Mouse (Mus musculus) stomach, embryonic 16.5 days (tissue): ENCODE results near the gene Olfr228. TPM values are rescaled to one million over a fixed set of nuclear protein-coding genes. Genes with fewer than 3 reads are reported as not detected.

Experiments
- polyA plus RNA-seq: library from polyadenylated mRNA; unstranded; fragments of >200 nt; fragmentation: Nextera tagmentation; extraction: Ambion mirVana; gene quantifications from 2 replicates; pipeline ENCODE4 v1.2.1, GENCODE M21; 2015

The Olfr228 gene
- polyA plus RNA-seq, 1 experiment from 2014 or later = not detected

Other genes starting within 250 kb of the Olfr228 start
- not detected in 2 replicates for gene Olfr1048, start 247.1 kb downstream of the Olfr228 start, polyA plus RNA-seq
- not detected in 2 replicates for gene Olfr1049, start 229.1 kb downstream of the Olfr228 start, polyA plus RNA-seq
- not detected in 2 replicates for gene Olfr1051, start 208.3 kb downstream of the Olfr228 start, polyA plus RNA-seq
- not detected in 2 replicates for gene Olfr1052, start 194.9 kb downstream of the Olfr228 start, polyA plus RNA-seq
- not detected in 2 replicates for gene Olfr1053, start 172.1 kb downstream of the Olfr228 start, polyA plus RNA-seq
- not detected in 2 replicates for gene Olfr1054, start 152.0 kb downstream of the Olfr228 start, polyA plus RNA-seq
- gene Olfr1055, start 137.1 kb downstream of the Olfr228 start, polyA plus RNA-seq = not detected in 2 replicates
- not detected in 2 replicates for gene Olfr1056, start 124.9 kb downstream of the Olfr228 start, polyA plus RNA-seq
- gene Olfr1057, start 109.0 kb downstream of the Olfr228 start, polyA plus RNA-seq = not detected in 2 replicates
- not detected in 2 replicates for gene Olfr1058, start 98.8 kb downstream of the Olfr228 start, polyA plus RNA-seq
- gene Olfr1061, start 73.3 kb downstream of the Olfr228 start, polyA plus RNA-seq = not detected in 2 replicates
- gene Olfr1062, start 60.6 kb downstream of the Olfr228 start, polyA plus RNA-seq = not detected in 2 replicates
- not detected in 2 replicates for gene Olfr1065, start 36.8 kb downstream of the Olfr228 start, polyA plus RNA-seq
- not detected in 2 replicates for gene Olfr1066, start 31.1 kb downstream of the Olfr228 start, polyA plus RNA-seq
- gene Olfr1076, start 21.1 kb upstream of the Olfr228 start, polyA plus RNA-seq = not detected in 2 replicates
- gene Olfr1079, start 55.1 kb upstream of the Olfr228 start, polyA plus RNA-seq = not detected in 2 replicates
- not detected in 2 replicates for gene Olfr1080, start 70.8 kb upstream of the Olfr228 start, polyA plus RNA-seq
- not detected in 2 replicates for gene Olfr1082, start 111.6 kb upstream of the Olfr228 start, polyA plus RNA-seq
- gene Olfr1084, start 152.3 kb upstream of the Olfr228 start, polyA plus RNA-seq = not detected in 2 replicates
- not detected in 2 replicates for gene Olfr1085, start 174.6 kb upstream of the Olfr228 start, polyA plus RNA-seq
- gene Olfr1086, start 192.7 kb upstream of the Olfr228 start, polyA plus RNA-seq = not detected in 2 replicates
- not detected in 2 replicates for gene Olfr1087, start 211.0 kb upstream of the Olfr228 start, polyA plus RNA-seq
- not detected in 2 replicates for gene Olfr1089, start 246.3 kb upstream of the Olfr228 start, polyA plus RNA-seq